Mouse (Mus musculus): Measurements from ENCODE around the gene Lin28a. TPM values are rescaled to one million over a fixed set of nuclear protein-coding genes. Genes with fewer than 3 reads are reported as not detected.

Lin28a gene
- total RNA-seq (2012; rRNA removed) (not detected in 2 replicates), polyA plus RNA-seq (2012; ENCODE audit: insufficient read depth in 1 of 2, insufficient read length in 2 of 2, low read depth in 1 of 2, low replicate concordance in 2 of 2, missing spikeins in 1 of 2) (under 1 TPM in 1 of 2 experiments, not detected in 1; 0.01 TPM)

DNA sequence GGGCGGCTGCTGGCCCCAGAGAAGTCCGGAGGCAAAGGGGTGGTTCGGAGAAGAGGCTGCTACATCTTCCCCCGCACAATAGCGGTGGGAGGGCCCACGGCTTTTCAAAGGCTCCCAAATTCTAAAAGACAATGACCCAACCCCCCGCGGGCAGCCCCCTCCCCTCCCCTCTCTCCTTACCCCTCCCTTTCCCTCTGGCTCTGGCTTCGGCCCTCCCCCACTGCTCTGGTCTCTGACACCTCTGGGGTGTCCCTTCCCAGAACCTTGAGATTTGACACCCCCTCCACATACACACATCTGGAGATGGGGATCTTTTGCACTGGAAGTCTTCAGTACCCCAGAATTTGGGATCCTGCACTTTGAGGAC is at the start of gene Lin28a:
Gene Lin28a, minus strand, starts transcription at position 63 of the 367 bp plus-strand sequence.
- Histone ChIP-seq H3K9me3 (replicated peaks; ENCODE audit: insufficient read depth, low read length) (no peaks in the 10 kb centered on the region), H3K4me3 (ENCODE audit: control insufficient read depth in 1 of 2, insufficient read depth in 1 of 2, low read depth in 2 of 2, low read length in 2 of 2) (no peak within 1 kb of the TSS), H3K27me3 (ENCODE audit: control insufficient read depth in 1 of 2, insufficient read depth in 2 of 2, low read length in 2 of 2) (no peaks in the 10 kb centered on the region), H3K9ac (ENCODE audit: control insufficient read depth, low read depth, low read length, poor library complexity, severe bottlenecking) (no peak within 1 kb of the TSS), H3K36me3 (ENCODE audit: control insufficient read depth in 1 of 2, insufficient read depth in 2 of 2, low read length in 2 of 2) (no peaks in the 10 kb centered on the region), H3K79me2 (ENCODE audit: control insufficient read depth, insufficient read depth, low read length, poor library complexity) (no peaks in the 10 kb centered on the region), H3K27ac (ENCODE audit: control insufficient read depth, low read depth, low read length) (no peak within 1 kb of the TSS), H3K4me1 (ENCODE audit: control insufficient read depth in 1 of 2, insufficient read depth in 2 of 2, low read length in 2 of 2) (no peaks in the 10 kb centered on the region)
- TF ChIP-seq ZNF384 (IDR thresholded peaks at IDR 0.05; ENCODE audit: low read depth, low read length) (no peak), KAT2A (conservative IDR thresholded peaks at IDR 0.05; ENCODE audit: low read depth, low read length) (no peak)
- no peak for DNase-seq (ENCODE audit: low read depth, low spot score)

DNA sequence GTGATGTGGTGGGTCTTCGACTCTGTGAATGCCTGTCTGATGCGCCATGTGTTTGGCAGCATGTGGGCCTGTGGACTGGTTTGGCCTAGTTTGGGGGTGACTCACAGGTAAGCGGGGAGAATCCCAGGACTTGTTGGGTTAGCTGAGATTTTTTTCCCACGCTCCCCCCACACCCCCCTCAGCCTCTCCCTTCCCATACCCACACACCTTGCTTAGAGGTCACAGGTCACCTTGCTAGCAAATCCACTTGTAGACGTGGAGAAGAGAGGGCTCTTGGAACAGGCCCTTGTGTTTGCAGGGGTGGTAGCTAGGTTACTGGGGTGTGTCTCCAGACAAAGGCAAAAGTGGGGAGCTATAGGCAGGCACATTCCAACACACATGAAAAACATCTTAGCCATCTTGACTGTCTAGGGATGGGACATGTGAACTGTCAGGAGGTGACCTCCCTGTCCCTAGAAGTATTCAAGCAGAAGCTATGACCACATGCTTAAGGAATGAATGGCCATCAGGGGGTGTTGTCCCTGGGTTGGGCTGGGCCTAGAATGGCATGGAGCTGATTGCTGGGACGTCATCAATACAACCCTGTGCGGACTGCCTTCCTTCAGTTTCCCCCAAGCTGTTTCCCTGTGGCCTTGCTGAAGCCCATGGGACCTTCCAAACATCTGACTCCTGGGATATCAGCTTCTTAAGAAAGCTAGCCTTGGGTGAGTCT is 49.3 kb upstream of the Lin28a start:
- no peak for TF ChIP-seq TCF12 (IDR thresholded peaks at IDR 0.05; ENCODE audit: low read depth, low read length)
- H3K9ac ChIP-seq (ENCODE audit: control insufficient read depth, low read depth, low read length, poor library complexity, severe bottlenecking): no peak overlapping the region
- H3K4me3 ChIP-seq (ENCODE audit: control insufficient read depth in 1 of 2, insufficient read depth in 1 of 2, low read depth in 2 of 2, low read length in 2 of 2): no peak overlapping the region
- H3K27ac ChIP-seq (ENCODE audit: control insufficient read depth, low read depth, low read length): no peak overlapping the region
- no peaks in the 10 kb centered on the region; a peak in 1 of 4 replicates for H3K36me3 ChIP-seq (ENCODE audit: control insufficient read depth in 1 of 2, insufficient read depth in 2 of 2, low read length in 2 of 2)
- H3K4me1 ChIP-seq (ENCODE audit: control insufficient read depth in 1 of 2, insufficient read depth in 2 of 2, low read length in 2 of 2): peaks cover 0 to 6% of the 10 kb centered on the region in 2 experiments; a peak in 3 of 4 replicates
- no peaks in the 10 kb centered on the region for H3K79me2 ChIP-seq (ENCODE audit: control insufficient read depth, insufficient read depth, low read length, poor library complexity)
- no peak for DNase-seq (ENCODE audit: low read depth, low spot score)
- H3K27me3 ChIP-seq (ENCODE audit: control insufficient read depth in 1 of 2, insufficient read depth in 2 of 2, low read length in 2 of 2): peaks cover 0 to 1% of the 10 kb centered on the region in 2 experiments; a peak in 2 of 4 replicates
- H3K9me3 ChIP-seq (replicated peaks; ENCODE audit: insufficient read depth, low read length): no peaks in the 10 kb centered on the region

DNA sequence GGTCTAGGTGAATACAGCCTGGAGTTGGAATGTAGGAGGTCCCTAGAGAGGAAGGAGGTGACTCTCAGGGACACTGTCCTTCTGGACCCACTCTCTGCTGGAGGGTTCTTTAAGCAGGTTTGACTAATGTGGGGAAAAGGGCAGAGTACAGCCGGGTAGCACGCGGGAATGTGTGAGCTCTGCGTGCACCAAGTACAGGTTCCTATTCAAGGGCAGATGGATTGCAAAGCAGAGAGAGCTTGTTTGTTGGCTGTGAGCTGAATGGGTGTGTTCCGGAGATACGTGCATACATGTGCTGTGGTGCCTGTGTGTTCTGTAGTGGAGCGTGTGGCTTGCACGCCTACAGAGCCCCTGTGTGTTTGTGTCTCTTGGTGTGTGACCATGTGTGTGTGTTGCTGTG is 48.7 kb upstream of the Lin28a start:
- TF ChIP-seq USF2 (IDR thresholded peaks at IDR 0.05; ENCODE audit: borderline replicate concordance in 1 of 2, insufficient read depth in 1 of 2, low read depth in 1 of 2, low read length in 2 of 2): no peak
- no peak for TF ChIP-seq CHD1 (IDR thresholded peaks at IDR 0.05; ENCODE audit: low read depth, low read length)
- TF ChIP-seq MAFK (IDR thresholded peaks at IDR 0.05; ENCODE audit: borderline replicate concordance, low read depth, low read length): no peak
- no peak for TF ChIP-seq HCFC1 (IDR thresholded peaks at IDR 0.05; ENCODE audit: low read depth, low read length)
- no peak for TF ChIP-seq EP300 (IDR thresholded peaks at IDR 0.05; ENCODE audit: low read depth in 1 of 2, low read length in 2 of 2)
- no peak for TF ChIP-seq KAT2A (conservative IDR thresholded peaks at IDR 0.05; ENCODE audit: low read depth, low read length)
- no peak for TF ChIP-seq ETS1 (IDR thresholded peaks at IDR 0.05; ENCODE audit: low read depth, low read length)
- no peak for TF ChIP-seq BHLHE40 (IDR thresholded peaks at IDR 0.05; ENCODE audit: borderline replicate concordance, low read depth, low read length)

More for the DNA sequence above, 48.7 kb upstream of the Lin28a start:
- H3K9ac ChIP-seq (ENCODE audit: control insufficient read depth, low read depth, low read length, poor library complexity, severe bottlenecking): no peak overlapping the region
- peaks cover 3 to 10% of the 10 kb centered on the region in 2 experiments for H3K4me1 ChIP-seq (ENCODE audit: control insufficient read depth in 1 of 2, insufficient read depth in 2 of 2, low read length in 2 of 2)
- H3K27ac ChIP-seq (ENCODE audit: control insufficient read depth, low read depth, low read length): no peak overlapping the region
- no peak for DNase-seq (ENCODE audit: low read depth, low spot score)
- H3K79me2 ChIP-seq (ENCODE audit: control insufficient read depth, insufficient read depth, low read length, poor library complexity): no peaks in the 10 kb centered on the region
- H3K4me3 ChIP-seq (ENCODE audit: control insufficient read depth in 1 of 2, insufficient read depth in 1 of 2, low read depth in 2 of 2, low read length in 2 of 2): no peak overlapping the region
- H3K9me3 ChIP-seq (replicated peaks; ENCODE audit: insufficient read depth, low read length): no peaks in the 10 kb centered on the region
- H3K36me3 ChIP-seq (ENCODE audit: control insufficient read depth in 1 of 2, insufficient read depth in 2 of 2, low read length in 2 of 2): peaks cover 0 to 2% of the 10 kb centered on the region in 2 experiments; a peak in 2 of 4 replicates
- H3K27me3 ChIP-seq (ENCODE audit: control insufficient read depth in 1 of 2, insufficient read depth in 2 of 2, low read length in 2 of 2): peaks cover 0 to 1% of the 10 kb centered on the region in 2 experiments; a peak in 2 of 4 replicates

Measured in MEL (cell line).